Mouse (Mus musculus): ENCODE results near the gene Far1. TPM values are rescaled to one million over a fixed set of nuclear protein-coding genes. Genes with fewer than 3 reads are reported as not detected.

The Far1 gene
- 87.4 and 90.9 TPM in 2 replicates for polyA plus RNA-seq (2016; fragmentation: Nextera tagmentation; extraction: Ambion mirVana)

- Histone ChIP-seq H3K9ac (peak within 1 kb of the TSS; percentile 97), H3K36me3 (no peaks in the 10 kb centered on the region), H3K27ac (peak within 1 kb of the TSS; percentile 94), H3K27me3 (no peaks in the 10 kb centered on the region), H3K4me1 (peaks cover 5% of the 10 kb centered on the region; the same call in 1 of the 2 replicates), H3K9me3 (no peaks in the 10 kb centered on the region), H3K4me3 (peak within 1 kb of the TSS; percentile 99), H3K4me2 (replicated peaks) (peak within 1 kb of the TSS; percentile 83)
- ATAC-seq (ENCODE audit: insufficient number of reproducible peaks, insufficient read depth, low FRiP score, low TSS enrichment): peak; percentile 99
- under 1% methylated on average over 70 of the region's 71 CpGs for WGBS
Observed at GRCm38 (mm10) chr7:113513286-113513962, at the start of gene Far1. Far1 (plus strand) TSS chr7:113513834.

- Histone ChIP-seq H3K27ac (no peak overlapping the region), H3K36me3 (no peaks in the 10 kb centered on the region), H3K9ac (no peak overlapping the region), H3K27me3 (no peaks in the 10 kb centered on the region), H3K4me2 (replicated peaks) (no peak overlapping the region), H3K4me1 (no peaks in the 10 kb centered on the region), H3K4me3 (no peak overlapping the region), H3K9me3 (no peaks in the 10 kb centered on the region)
- WGBS: 85% methylated on average over 3 of the region's 3 CpGs
- no peak for ATAC-seq (ENCODE audit: insufficient number of reproducible peaks, insufficient read depth, low FRiP score, low TSS enrichment)
Observed at GRCm38 (mm10) chr7:113468345-113468744, 45.3 kb upstream of the Far1 start.

GRCm38 (mm10) chr7:113470671-113471070, 43.0 kb upstream of the Far1 start:
- Histone ChIP-seq H3K27me3 (no peaks in the 10 kb centered on the region), H3K27ac (no peak overlapping the region), H3K9ac (no peak overlapping the region), H3K36me3 (no peaks in the 10 kb centered on the region), H3K4me3 (no peak overlapping the region), H3K9me3 (no peaks in the 10 kb centered on the region), H3K4me2 (replicated peaks) (no peak overlapping the region), H3K4me1 (no peaks in the 10 kb centered on the region)
- 69% methylated on average over 2 of the region's 2 CpGs for WGBS
- ATAC-seq (ENCODE audit: insufficient number of reproducible peaks, insufficient read depth, low FRiP score, low TSS enrichment): no peak

- ATAC-seq (ENCODE audit: insufficient number of reproducible peaks, insufficient read depth, low FRiP score, low TSS enrichment): no peak
- Histone ChIP-seq H3K36me3 (no peaks in the 10 kb centered on the region), H3K9ac (no peak overlapping the region), H3K9me3 (no peaks in the 10 kb centered on the region), H3K27ac (no peak overlapping the region), H3K27me3 (no peaks in the 10 kb centered on the region), H3K4me3 (no peak overlapping the region), H3K4me2 (replicated peaks) (no peak overlapping the region), H3K4me1 (no peaks in the 10 kb centered on the region)
- 79% methylated on average over 1 of the region's 1 CpGs for WGBS
Observed at GRCm38 (mm10) chr7:113471653-113472052, 42.0 kb upstream of the Far1 start.

- no peak overlapping the region for H3K4me2 ChIP-seq (replicated peaks)
- no peaks in the 10 kb centered on the region for H3K27me3 ChIP-seq
- no peak overlapping the region for H3K9ac ChIP-seq
- no peak for ATAC-seq (ENCODE audit: insufficient number of reproducible peaks, insufficient read depth, low FRiP score, low TSS enrichment)
- WGBS: 73% methylated on average over 2 of the region's 2 CpGs
- no peak overlapping the region for H3K4me3 ChIP-seq
- no peaks in the 10 kb centered on the region for H3K36me3 ChIP-seq
- no peaks in the 10 kb centered on the region for H3K9me3 ChIP-seq
- no peak overlapping the region for H3K27ac ChIP-seq
- no peaks in the 10 kb centered on the region for H3K4me1 ChIP-seq
Observed at GRCm38 (mm10) chr7:113495792-113496191, 17.8 kb upstream of the Far1 start.

GRCm38 (mm10) chr7:113498413-113498812, 15.2 kb upstream of the Far1 start:
- H3K4me1 ChIP-seq: no peaks in the 10 kb centered on the region
- H3K36me3 ChIP-seq: no peaks in the 10 kb centered on the region
- H3K4me3 ChIP-seq: no peak overlapping the region
- no peak overlapping the region for H3K9ac ChIP-seq
- no peaks in the 10 kb centered on the region for H3K9me3 ChIP-seq
- no peak overlapping the region for H3K27ac ChIP-seq
- no peak overlapping the region for H3K4me2 ChIP-seq (replicated peaks)
- WGBS: 84% methylated on average over 3 of the region's 3 CpGs
- no peak for ATAC-seq (ENCODE audit: insufficient number of reproducible peaks, insufficient read depth, low FRiP score, low TSS enrichment)
- no peaks in the 10 kb centered on the region for H3K27me3 ChIP-seq

- Histone ChIP-seq H3K9ac (no peak overlapping the region), H3K9me3 (no peaks in the 10 kb centered on the region), H3K4me3 (no peak overlapping the region), H3K4me2 (replicated peaks) (no peak overlapping the region), H3K36me3 (no peaks in the 10 kb centered on the region), H3K4me1 (no peaks in the 10 kb centered on the region), H3K27me3 (no peaks in the 10 kb centered on the region), H3K27ac (no peak overlapping the region)
- 83% methylated on average over 6 of the region's 6 CpGs for WGBS
- no peak for ATAC-seq (ENCODE audit: insufficient number of reproducible peaks, insufficient read depth, low FRiP score, low TSS enrichment)
Observed at GRCm38 (mm10) chr7:113499821-113500220, 13.8 kb upstream of the Far1 start.

- ATAC-seq (ENCODE audit: insufficient number of reproducible peaks, insufficient read depth, low FRiP score, low TSS enrichment): no peak
- no peaks in the 10 kb centered on the region for H3K36me3 ChIP-seq
- no peak overlapping the region for H3K9ac ChIP-seq
- no peak overlapping the region for H3K27ac ChIP-seq
- no peaks in the 10 kb centered on the region for H3K27me3 ChIP-seq
- no peaks in the 10 kb centered on the region for H3K9me3 ChIP-seq
- peaks cover 8% of the 10 kb centered on the region for H3K4me1 ChIP-seq
- 56% methylated on average over 3 of the region's 3 CpGs for WGBS
- no peak overlapping the region for H3K4me2 ChIP-seq (replicated peaks)
- H3K4me3 ChIP-seq: no peak overlapping the region
Observed at GRCm38 (mm10) chr7:113502453-113502852, 11.2 kb upstream of the Far1 start.

- no peak for ATAC-seq (ENCODE audit: insufficient number of reproducible peaks, insufficient read depth, low FRiP score, low TSS enrichment)
Observed at GRCm38 (mm10) chr7:113505047-113505446, 8.6 kb upstream of the Far1 start.

GRCm38 (mm10) chr7:113505516-113506045, 8.1 kb upstream of the Far1 start:
- no peak overlapping the region for H3K9ac ChIP-seq
- 46% methylated on average over 4 of the region's 4 CpGs for WGBS

More at GRCm38 (mm10) chr7:113505047-113505446, 8.6 kb upstream of the Far1 start:
- H3K9ac ChIP-seq: no peak overlapping the region
- H3K27ac ChIP-seq: no peak overlapping the region
- no peaks in the 10 kb centered on the region for H3K9me3 ChIP-seq
- no peaks in the 10 kb centered on the region for H3K36me3 ChIP-seq
- WGBS: 44% methylated on average over 5 of the region's 5 CpGs
- H3K27me3 ChIP-seq: no peaks in the 10 kb centered on the region
- peaks cover 8% of the 10 kb centered on the region for H3K4me1 ChIP-seq
- H3K4me2 ChIP-seq (replicated peaks): no peak overlapping the region
- H3K4me3 ChIP-seq: no peak overlapping the region

GRCm38 (mm10) chr7:113507846-113508245, 5.8 kb upstream of the Far1 start:
- 59% methylated on average over 3 of the region's 3 CpGs for WGBS
- H3K27me3 ChIP-seq: no peaks in the 10 kb centered on the region
- H3K4me2 ChIP-seq (replicated peaks): no peak overlapping the region
- peaks cover 8% of the 10 kb centered on the region for H3K4me1 ChIP-seq
- H3K9ac ChIP-seq: no peak overlapping the region
- no peak overlapping the region for H3K4me3 ChIP-seq
- H3K27ac ChIP-seq: no peak overlapping the region
- no peaks in the 10 kb centered on the region for H3K36me3 ChIP-seq
- ATAC-seq (ENCODE audit: insufficient number of reproducible peaks, insufficient read depth, low FRiP score, low TSS enrichment): no peak
- no peaks in the 10 kb centered on the region for H3K9me3 ChIP-seq

More at GRCm38 (mm10) chr7:113505516-113506045, 8.1 kb upstream of the Far1 start:
- no peak overlapping the region for H3K4me2 ChIP-seq (replicated peaks)
- H3K36me3 ChIP-seq: no peaks in the 10 kb centered on the region
- no peaks in the 10 kb centered on the region for H3K9me3 ChIP-seq
- no peak overlapping the region for H3K27ac ChIP-seq
- no peak overlapping the region for H3K4me3 ChIP-seq
- peaks cover 8% of the 10 kb centered on the region for H3K4me1 ChIP-seq
- no peak for ATAC-seq (ENCODE audit: insufficient number of reproducible peaks, insufficient read depth, low FRiP score, low TSS enrichment)
- H3K27me3 ChIP-seq: no peaks in the 10 kb centered on the region

GRCm38 (mm10) chr7:113511396-113511795, 2.2 kb upstream of the Far1 start:
- H3K9ac ChIP-seq: no peak overlapping the region
- no peak for ATAC-seq (ENCODE audit: insufficient number of reproducible peaks, insufficient read depth, low FRiP score, low TSS enrichment)
- no peaks in the 10 kb centered on the region for H3K9me3 ChIP-seq
- H3K27ac ChIP-seq: no peak overlapping the region
- no peaks in the 10 kb centered on the region for H3K36me3 ChIP-seq
- H3K4me3 ChIP-seq: no peak overlapping the region
- H3K4me2 ChIP-seq (replicated peaks): no peak overlapping the region
- H3K4me1 ChIP-seq: peaks cover 5% of the 10 kb centered on the region; the same call in 1 of the 2 replicates
- no peaks in the 10 kb centered on the region for H3K27me3 ChIP-seq
- 73% methylated on average over 3 of the region's 3 CpGs for WGBS

Data from embryonic facial prominence, embryonic 12.5 days (tissue).